9 mouse cellular contexts compared by ENCODE assay signal in the genomic region with DNA sequence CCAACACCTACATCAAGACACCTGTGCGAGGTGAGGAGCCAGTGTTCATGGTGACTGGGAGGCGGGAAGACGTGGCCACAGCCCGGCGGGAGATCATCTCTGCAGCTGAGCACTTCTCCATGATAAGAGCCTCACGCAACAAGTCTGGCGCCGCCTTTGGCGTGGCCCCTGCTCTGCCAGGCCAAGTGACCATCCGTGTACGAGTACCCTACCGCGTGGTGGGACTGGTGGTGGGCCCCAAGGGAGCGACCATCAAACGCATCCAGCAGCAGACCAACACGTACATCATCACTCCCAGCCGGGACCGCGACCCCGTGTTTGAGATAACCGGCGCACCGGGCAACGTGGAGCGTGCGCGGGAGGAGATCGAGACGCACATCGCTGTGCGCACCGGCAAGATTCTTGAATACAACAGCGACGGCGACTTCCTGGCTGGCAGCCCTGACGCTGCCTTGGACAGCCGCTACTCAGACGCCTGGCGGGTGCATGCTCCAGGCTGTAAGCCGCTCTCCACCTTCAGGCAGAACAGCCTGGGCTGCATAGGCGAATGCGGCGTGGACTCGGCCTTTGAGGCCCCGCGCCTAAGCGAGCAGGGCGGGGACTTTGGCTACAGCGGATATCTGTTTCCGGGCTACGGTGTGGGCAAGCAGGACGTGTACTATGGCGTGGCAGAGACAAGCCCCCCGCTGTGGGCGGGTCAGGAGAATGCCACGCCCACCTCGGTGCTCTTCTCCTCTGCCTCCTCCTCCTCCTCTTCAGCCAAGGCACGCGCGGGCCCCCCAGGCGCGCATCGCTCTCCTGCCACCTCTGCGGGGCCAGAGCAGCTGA. TPM values are rescaled to one million over a fixed set of nuclear protein-coding genes. Genes with fewer than 3 reads are reported as not detected.
DNase-seq lines count a peak whose midpoint lies in the region; ATAC-seq and TF ChIP-seq lines count a peak whose summit lies in the region.
"Had no signal": no experiment of that assay in that cellular context is flagged by ENCODE, and none has a peak within 500 bp of the region (broad histone marks: within the 10 kb centered on the region; RNA-seq: fewer than 3 reads in every experiment).

No protein-coding gene starts in this region.

- H3K4me2 ChIP-seq in forebrain, embryonic 11.5 days (ENCODE audit: low read depth, low read length, severe bottlenecking): peak overlapping the region; percentile 91
- peak overlapping the region; percentile 75 for H3K4me2 ChIP-seq in heart, embryonic 13.5 days
- H3K4me2 ChIP-seq in kidney, embryonic 16.5 days (replicated peaks; ENCODE audit: low read depth, low read length): peak overlapping the region; percentile 83
- peak overlapping the region; percentile 79 for H3K4me2 ChIP-seq in limb, embryonic 15.5 days
- H3K4me2 ChIP-seq in midbrain, embryonic 14.5 days (ENCODE audit: low read length): peak overlapping the region; percentile 98

- H3K27ac ChIP-seq in brown adipose tissue, adult 24 weeks (replicated peaks; ENCODE audit: low read depth, low read length): no peak overlapping the region
- H3K27ac ChIP-seq in forebrain, embryonic 11.5 days (ENCODE audit: low read depth, low read length): peak overlapping the region; percentile 57; the same call in 1 of the 2 replicates
- H3K27ac ChIP-seq in heart, embryonic 13.5 days (replicated peaks): peak overlapping the region; percentile 68
- H3K27ac ChIP-seq in kidney, embryonic 16.5 days (ENCODE audit: low read length): peak overlapping the region; percentile 60; the same call in 1 of the 2 replicates
- peak overlapping the region; percentile 75 for H3K27ac ChIP-seq in limb, embryonic 15.5 days
- H3K27ac ChIP-seq in midbrain, embryonic 14.5 days (replicated peaks; ENCODE audit: low read depth, low read length): peak overlapping the region; percentile 72
- H3K27ac ChIP-seq in testis, adult 2 months (ENCODE audit: control insufficient read depth, insufficient read depth, low read depth, low read length): peak overlapping the region; percentile 7; the same call in 1 of the 2 replicates

- no peak for TF ChIP-seq POLR2A in testis, adult 2 months (IDR thresholded peaks at IDR 0.05; ENCODE audit: control insufficient read depth, low read depth, low read length)

- DNase-seq in forebrain, embryonic 11.5 days (ENCODE audit: low spot score): peak; percentile 87
- DNase-seq in midbrain, embryonic 14.5 days: peak; percentile 74

- TF ChIP-seq CTCF in E14TG2a.4 (conservative IDR thresholded peaks at IDR 0.05; ENCODE audit: low read length): no peak
- no peak for TF ChIP-seq CTCF in testis, adult 2 months (IDR thresholded peaks at IDR 0.05; ENCODE audit: control insufficient read depth, insufficient read depth, insufficient replicate concordance, low read depth, low read length)

- peak overlapping the region; percentile 92 for H3K4me3 ChIP-seq in E14TG2a.4 (replicated peaks; ENCODE audit: low read length)
- peak overlapping the region; percentile 63 for H3K4me3 ChIP-seq in brown adipose tissue, adult 24 weeks (ENCODE audit: insufficient read depth, low read depth, low read length)
- peak overlapping the region; percentile 96 for H3K4me3 ChIP-seq in forebrain, embryonic 11.5 days (ENCODE audit: low read depth, low read length)
- peak overlapping the region; percentile 93 for H3K4me3 ChIP-seq in heart, embryonic 13.5 days
- peak overlapping the region; percentile 94 for H3K4me3 ChIP-seq in kidney, embryonic 16.5 days (ENCODE audit: low read length)
- H3K4me3 ChIP-seq in limb, embryonic 15.5 days: peak overlapping the region; percentile 82
- peak overlapping the region; percentile 52 for H3K4me3 ChIP-seq in midbrain, embryonic 14.5 days (replicated peaks; ENCODE audit: low read depth, low read length)
- H3K4me3 ChIP-seq in testis, adult 2 months (ENCODE audit: control insufficient read depth, low read depth, low read length): peak overlapping the region; percentile 39

- no peak for ATAC-seq in forebrain, embryonic 11.5 days (replicated peaks; ENCODE audit: low FRiP score)
- ATAC-seq in heart, embryonic 13.5 days (ENCODE audit: extremely low read depth, insufficient number of reproducible peaks, low FRiP score, low TSS enrichment): peak; percentile 38; the same call in 1 of the 2 replicates
- peak; percentile 36 for ATAC-seq in kidney, embryonic 16.5 days (ENCODE audit: low FRiP score, low TSS enrichment)
- no peak for ATAC-seq in limb, embryonic 15.5 days (ENCODE audit: insufficient number of reproducible peaks, low FRiP score, low TSS enrichment, low read depth)
- no peak for ATAC-seq in midbrain, embryonic 14.5 days (ENCODE audit: low FRiP score, low TSS enrichment)
- ATAC-seq: Patski had no signal

- H3K9me3 ChIP-seq in E14TG2a.4 (ENCODE audit: low read length): no peaks in the 10 kb centered on the region
- H3K9me3 ChIP-seq in forebrain, embryonic 11.5 days (ENCODE audit: control insufficient read depth, low read length): no peaks in the 10 kb centered on the region
- H3K9me3 ChIP-seq in heart, embryonic 13.5 days: no peaks in the 10 kb centered on the region
- H3K9me3 ChIP-seq in kidney, embryonic 16.5 days (ENCODE audit: low read length): no peaks in the 10 kb centered on the region
- H3K9me3 ChIP-seq in limb, embryonic 15.5 days: no peaks in the 10 kb centered on the region
- H3K9me3 ChIP-seq in midbrain, embryonic 14.5 days (ENCODE audit: control insufficient read depth, low read length): no peaks in the 10 kb centered on the region

- no peaks in the 10 kb centered on the region for H3K27me3 ChIP-seq in E14TG2a.4 (ENCODE audit: insufficient read depth, low read length)
- no peaks in the 10 kb centered on the region for H3K27me3 ChIP-seq in forebrain, embryonic 11.5 days (ENCODE audit: control insufficient read depth, insufficient read depth, low read length)
- no peaks in the 10 kb centered on the region for H3K27me3 ChIP-seq in heart, embryonic 13.5 days (replicated peaks)
- H3K27me3 ChIP-seq in kidney, embryonic 16.5 days (ENCODE audit: insufficient read depth, low read length): no peaks in the 10 kb centered on the region
- H3K27me3 ChIP-seq in limb, embryonic 15.5 days: no peaks in the 10 kb centered on the region
- no peaks in the 10 kb centered on the region for H3K27me3 ChIP-seq in midbrain, embryonic 14.5 days (ENCODE audit: control insufficient read depth, insufficient read depth, low read length)
- H3K27me3 ChIP-seq in testis, adult 2 months (ENCODE audit: control insufficient read depth, insufficient read depth, low read length): no peaks in the 10 kb centered on the region; the same call in 1 of the 2 replicates
- H3K27me3 ChIP-seq: Patski had no signal

- H3K9ac ChIP-seq in forebrain, embryonic 11.5 days (ENCODE audit: low read length): peak overlapping the region; percentile 100
- H3K9ac ChIP-seq in heart, embryonic 13.5 days: peak overlapping the region; percentile 98
- H3K9ac ChIP-seq in kidney, embryonic 16.5 days (replicated peaks; ENCODE audit: low read length): peak overlapping the region; percentile 99
- H3K9ac ChIP-seq in limb, embryonic 15.5 days: 0 out of 2 replicates have a peak overlapping the region, but pooled peaks have one; percentile 23
- H3K9ac ChIP-seq in midbrain, embryonic 14.5 days (replicated peaks; ENCODE audit: low read length): peak overlapping the region; percentile 98

- peaks cover 61% of the 10 kb centered on the region for H3K36me3 ChIP-seq in E14TG2a.4 (ENCODE audit: insufficient read depth, low read length)
- peaks cover 10% of the 10 kb centered on the region for H3K36me3 ChIP-seq in forebrain, embryonic 11.5 days (ENCODE audit: control insufficient read depth, insufficient read depth, low read length)
- peaks cover 49% of the 10 kb centered on the region for H3K36me3 ChIP-seq in heart, embryonic 13.5 days
- peaks cover 34% of the 10 kb centered on the region for H3K36me3 ChIP-seq in kidney, embryonic 16.5 days (ENCODE audit: insufficient read depth, low read length)
- H3K36me3 ChIP-seq in limb, embryonic 15.5 days: peaks cover 47% of the 10 kb centered on the region
- peaks cover 61% of the 10 kb centered on the region for H3K36me3 ChIP-seq in midbrain, embryonic 14.5 days (ENCODE audit: control insufficient read depth, insufficient read depth, low read length)
- H3K36me3 ChIP-seq in testis, adult 2 months (ENCODE audit: control insufficient read depth, insufficient read depth, low read length): no peaks in the 10 kb centered on the region

- H3K4me1 ChIP-seq in E14TG2a.4 (replicated peaks; ENCODE audit: low read depth, low read length): peaks cover 82% of the 10 kb centered on the region
- H3K4me1 ChIP-seq in brown adipose tissue, adult 24 weeks (ENCODE audit: control insufficient read depth, insufficient read depth, insufficient read length, low read length): no peaks in the 10 kb centered on the region; the same call in 1 of the 2 replicates
- H3K4me1 ChIP-seq in forebrain, embryonic 11.5 days (replicated peaks; ENCODE audit: control insufficient read depth, insufficient read depth, low read length): peaks cover 48% of the 10 kb centered on the region
- peaks cover 70% of the 10 kb centered on the region for H3K4me1 ChIP-seq in heart, embryonic 13.5 days
- H3K4me1 ChIP-seq in kidney, embryonic 16.5 days (ENCODE audit: insufficient read depth, low read length): peaks cover 57% of the 10 kb centered on the region
- peaks cover 70% of the 10 kb centered on the region for H3K4me1 ChIP-seq in limb, embryonic 15.5 days
- H3K4me1 ChIP-seq in midbrain, embryonic 14.5 days (ENCODE audit: control insufficient read depth, insufficient read depth, low read length): peaks cover 63% of the 10 kb centered on the region
- peaks cover 13% of the 10 kb centered on the region for H3K4me1 ChIP-seq in testis, adult 2 months (ENCODE audit: control insufficient read depth, insufficient read depth, low read length)

- 8% methylated on average over 60 of the region's 64 CpGs for WGBS in forebrain, embryonic 11.5 days
- 4% methylated on average over 62 of the region's 64 CpGs for WGBS in heart, embryonic 13.5 days
- 5% methylated on average over 64 of the region's 64 CpGs for WGBS in kidney, embryonic 16.5 days
- WGBS in limb, embryonic 15.5 days: 10% methylated on average over 64 of the region's 64 CpGs
- 3% methylated on average over 64 of the region's 64 CpGs for WGBS in midbrain, embryonic 14.5 days

RNA-seq across cellular contexts. Expression of a gene that starts 4.1 kb away (rescaled TPM):
- polyA plus RNA-seq in brown adipose tissue, adult 24 weeks (2012; ENCODE audit: insufficient read depth, insufficient read length, missing spikeins): 0.16 and 0.21 TPM in 2 replicates
- polyA plus RNA-seq in forebrain, embryonic 11.5 days (2014; fragmentation: Nextera tagmentation; extraction: Ambion mirVana): 44.4 and 46.2 TPM in 2 replicates
- 9.9 and 10.1 TPM in 2 replicates for polyA plus RNA-seq in heart, embryonic 13.5 days (2015; fragmentation: Nextera tagmentation; extraction: Ambion mirVana)
- polyA plus RNA-seq in kidney, embryonic 16.5 days (2015; fragmentation: Nextera tagmentation; extraction: Ambion mirVana): 18.6 and 20.7 TPM in 2 replicates
- 17.6 and 21.0 TPM in 2 replicates for polyA plus RNA-seq in limb, embryonic 15.5 days (2015; fragmentation: Nextera tagmentation; extraction: Ambion mirVana)
- 50.8 and 51.8 TPM in 2 replicates for polyA plus RNA-seq in midbrain, embryonic 14.5 days (2014; fragmentation: Nextera tagmentation; extraction: Ambion mirVana)
- 1.4 and 1.5 TPM in 2 replicates for polyA plus RNA-seq in testis, adult 2 months (2012; rRNA removed)

RNA-seq across cellular contexts. Expression of a gene that starts 11.8 kb away (rescaled TPM):
- not detected in 2 replicates for polyA plus RNA-seq in brown adipose tissue, adult 24 weeks (2012; ENCODE audit: insufficient read depth, insufficient read length, missing spikeins)
- 0.43 and 1.1 TPM in 2 replicates for polyA plus RNA-seq in forebrain, embryonic 11.5 days (2014; fragmentation: Nextera tagmentation; extraction: Ambion mirVana)
- polyA plus RNA-seq in heart, embryonic 13.5 days (2015; fragmentation: Nextera tagmentation; extraction: Ambion mirVana): 1.1 and 1.5 TPM in 2 replicates
- polyA plus RNA-seq in kidney, embryonic 16.5 days (2015; fragmentation: Nextera tagmentation; extraction: Ambion mirVana): 17.3 and 23.9 TPM in 2 replicates
- polyA plus RNA-seq in limb, embryonic 15.5 days (2015; fragmentation: Nextera tagmentation; extraction: Ambion mirVana): 144 and 148 TPM in 2 replicates
- polyA plus RNA-seq in midbrain, embryonic 14.5 days (2014; fragmentation: Nextera tagmentation; extraction: Ambion mirVana): not detected in 2 replicates
- polyA plus RNA-seq in testis, adult 2 months (2012; rRNA removed): 0.10 and 1.9 TPM in 2 replicates

RNA-seq across cellular contexts. Expression of a gene that starts 16.6 kb away (rescaled TPM):
- 209 and 224 TPM in 2 replicates for polyA plus RNA-seq in brown adipose tissue, adult 24 weeks (2012; ENCODE audit: insufficient read depth, insufficient read length, missing spikeins)
- 89.3 and 96.0 TPM in 2 replicates for polyA plus RNA-seq in forebrain, embryonic 11.5 days (2014; fragmentation: Nextera tagmentation; extraction: Ambion mirVana)
- polyA plus RNA-seq in heart, embryonic 13.5 days (2015; fragmentation: Nextera tagmentation; extraction: Ambion mirVana): 131 and 150 TPM in 2 replicates
- polyA plus RNA-seq in kidney, embryonic 16.5 days (2015; fragmentation: Nextera tagmentation; extraction: Ambion mirVana): 189 and 207 TPM in 2 replicates
- polyA plus RNA-seq in limb, embryonic 15.5 days (2015; fragmentation: Nextera tagmentation; extraction: Ambion mirVana): 194 and 207 TPM in 2 replicates
- polyA plus RNA-seq in midbrain, embryonic 14.5 days (2014; fragmentation: Nextera tagmentation; extraction: Ambion mirVana): 93.4 and 154 TPM in 2 replicates
- polyA plus RNA-seq in testis, adult 2 months (2012; rRNA removed): 46.9 and 53.9 TPM in 2 replicates

RNA-seq across cellular contexts. Expression of a gene that starts 17.2 kb away (rescaled TPM):
- polyA plus RNA-seq in brown adipose tissue, adult 24 weeks (2012; ENCODE audit: insufficient read depth, insufficient read length, missing spikeins): 36.6 and 42.2 TPM in 2 replicates
- polyA plus RNA-seq in forebrain, embryonic 11.5 days (2014; fragmentation: Nextera tagmentation; extraction: Ambion mirVana): 89.2 and 95.0 TPM in 2 replicates
- polyA plus RNA-seq in heart, embryonic 13.5 days (2015; fragmentation: Nextera tagmentation; extraction: Ambion mirVana): 33.1 and 34.1 TPM in 2 replicates
- polyA plus RNA-seq in kidney, embryonic 16.5 days (2015; fragmentation: Nextera tagmentation; extraction: Ambion mirVana): 52.7 and 57.8 TPM in 2 replicates
- 39.6 and 44.1 TPM in 2 replicates for polyA plus RNA-seq in limb, embryonic 15.5 days (2015; fragmentation: Nextera tagmentation; extraction: Ambion mirVana)
- 42.4 and 47.8 TPM in 2 replicates for polyA plus RNA-seq in midbrain, embryonic 14.5 days (2014; fragmentation: Nextera tagmentation; extraction: Ambion mirVana)
- 51.4 and 55.3 TPM in 2 replicates for polyA plus RNA-seq in testis, adult 2 months (2012; rRNA removed)

RNA-seq across cellular contexts. Expression of a gene that starts 26.6 kb away (rescaled TPM):
- 33.8 and 35.7 TPM in 2 replicates for polyA plus RNA-seq in brown adipose tissue, adult 24 weeks (2012; ENCODE audit: insufficient read depth, insufficient read length, missing spikeins)
- polyA plus RNA-seq in forebrain, embryonic 11.5 days (2014; fragmentation: Nextera tagmentation; extraction: Ambion mirVana): 19.4 and 20.4 TPM in 2 replicates
- 86.7 and 97.1 TPM in 2 replicates for polyA plus RNA-seq in heart, embryonic 13.5 days (2015; fragmentation: Nextera tagmentation; extraction: Ambion mirVana)
- polyA plus RNA-seq in kidney, embryonic 16.5 days (2015; fragmentation: Nextera tagmentation; extraction: Ambion mirVana): 89.9 and 100 TPM in 2 replicates
- 635 and 751 TPM in 2 replicates for polyA plus RNA-seq in limb, embryonic 15.5 days (2015; fragmentation: Nextera tagmentation; extraction: Ambion mirVana)
- polyA plus RNA-seq in midbrain, embryonic 14.5 days (2014; fragmentation: Nextera tagmentation; extraction: Ambion mirVana): 31.0 and 34.3 TPM in 2 replicates
- polyA plus RNA-seq in testis, adult 2 months (2012; rRNA removed): 14.4 and 16.7 TPM in 2 replicates

Comparison
In these comparisons a context has a peak if more than half of its experiments do, and no peak if none do; other contexts are left out.
1. H3K4me3 ChIP-seq: peak in every context shown above with its lines; median percentile 96 in forebrain, embryonic 11.5 days; 94 in kidney, embryonic 16.5 days; 93 in heart, embryonic 13.5 days; 92 in E14TG2a.4; 82 in limb, embryonic 15.5 days; 63 in brown adipose tissue, adult 24 weeks; 52 in midbrain, embryonic 14.5 days; 39 in testis, adult 2 months.
2. ATAC-seq: peak in heart, embryonic 13.5 days (single experiment) and kidney, embryonic 16.5 days (single experiment); none in forebrain, embryonic 11.5 days (single experiment), limb, embryonic 15.5 days (single experiment) and midbrain, embryonic 14.5 days (single experiment).
3. H3K9ac ChIP-seq: peak in every context shown above with its lines; median percentile 100 in forebrain, embryonic 11.5 days; 99 in kidney, embryonic 16.5 days; 98 in heart, embryonic 13.5 days; 98 in midbrain, embryonic 14.5 days; 23 in limb, embryonic 15.5 days.
4. Peak in every context shown above with its lines, with median percentiles within 50 percentile points of each other: H3K4me2 ChIP-seq.